Mouse (Mus musculus) liver, embryonic 16.5 days (tissue): Measurements from ENCODE around the gene Il20rb. TPM values are rescaled to one million over a fixed set of nuclear protein-coding genes. Genes with fewer than 3 reads are reported as not detected.

Experiments used
- ATAC-seq: fragments of 200-750 bp; cut with Nextera tagmentation; 2 replicates; pipeline ENCODE4 v1.8.0; 2017; ENCODE audit warnings: low read depth, mild to moderate bottlenecking, moderate number of reproducible peaks, moderate library complexity
- H3K27ac ChIP-seq: fragments of 300-500 bp; sonication (generic); 2 replicates; pipeline ENCODE4 v1.5.1; 2014; ENCODE audit warnings: mild to moderate bottlenecking, low read length
- H3K27me3 ChIP-seq: fragments of 300-500 bp; sonication (generic); 2 replicates; pipeline ENCODE4 v1.6.1; 2014; ENCODE audit warnings: low read depth, low read length, mixed read lengths; ENCODE audit not compliant: control insufficient read depth, insufficient read depth
- H3K36me3 ChIP-seq: fragments of 300-500 bp; sonication (generic); 2 replicates; pipeline ENCODE4 v1.6.1; 2014; ENCODE audit warnings: mild to moderate bottlenecking; ENCODE audit not compliant: control insufficient read depth, insufficient read depth
- H3K4me1 ChIP-seq: fragments of 300-500 bp; sonication (generic); 2 replicates; pipeline ENCODE4 v1.6.1; 2014; ENCODE audit warnings: low read depth, low read length, mixed read lengths; ENCODE audit not compliant: control insufficient read depth
- H3K4me2 ChIP-seq: fragments of 300-500 bp; sonication (generic); 2 replicates; pipeline ENCODE4 v1.6.1; 2014; ENCODE audit warnings: low read depth, low read length, mixed read lengths
- H3K4me3 ChIP-seq: fragments of 300-500 bp; sonication (generic); 2 replicates; pipeline ENCODE4 v1.5.1; 2014; ENCODE audit warnings: low read depth, mild to moderate bottlenecking, low read length
- H3K9ac ChIP-seq: fragments of 300-500 bp; sonication (generic); 2 replicates; pipeline ENCODE4 v1.6.1; 2014; ENCODE audit warnings: low read depth, low read length
- H3K9me3 ChIP-seq: fragments of 300-500 bp; sonication (generic); replicated peaks from 2 replicates; pipeline ENCODE4 v1.6.1; 2016; ENCODE audit warnings: low read length; ENCODE audit not compliant: control insufficient read depth
- WGBS: fragments of 180-500 bp; shearing (Covaris S2); extraction: QIAGEN DNeasy Blood & Tissue Kit; methylation state at CpG from one replicate; pipeline ENCODE4 v1.1.7; 2014; ENCODE audit not compliant: insufficient replicate concordance; 5-methylcytosine and 5-hydroxymethylcytosine counted together
- polyA plus RNA-seq: library from polyadenylated mRNA; unstranded; fragments of >200 nt; fragmentation: Nextera tagmentation; extraction: Ambion mirVana; gene quantifications from 2 replicates; pipeline ENCODE4 v1.2.1, GENCODE M21; 2015

Gene Il20rb
- polyA plus RNA-seq, 1 experiment from 2014 or later: 0.24 TPM

DNA sequence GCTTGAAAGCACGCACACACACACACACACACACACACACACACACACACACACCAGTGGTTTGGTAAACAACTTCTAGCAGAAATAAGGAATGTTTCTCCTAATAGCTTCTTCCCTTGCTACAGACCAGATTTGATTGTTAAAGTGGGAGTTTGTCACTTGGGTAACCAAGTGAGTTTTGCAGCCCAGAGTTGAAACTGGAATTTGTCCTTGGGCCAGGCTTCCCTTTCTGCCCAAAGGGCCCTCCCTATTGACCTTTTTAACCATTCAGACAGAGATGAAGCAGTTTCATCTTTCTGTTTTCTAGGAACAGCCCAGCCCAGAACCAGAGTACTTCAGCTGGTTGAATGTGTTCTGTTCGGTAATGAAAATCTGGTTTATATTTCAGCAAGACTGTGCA lies 55.7 kb downstream of the Il20rb start:
- Histone ChIP-seq H3K27ac (no peak overlapping the region), H3K4me2 (no peak overlapping the region)
- 65% methylated on average over 2 of the region's 2 CpGs for WGBS

DNA sequence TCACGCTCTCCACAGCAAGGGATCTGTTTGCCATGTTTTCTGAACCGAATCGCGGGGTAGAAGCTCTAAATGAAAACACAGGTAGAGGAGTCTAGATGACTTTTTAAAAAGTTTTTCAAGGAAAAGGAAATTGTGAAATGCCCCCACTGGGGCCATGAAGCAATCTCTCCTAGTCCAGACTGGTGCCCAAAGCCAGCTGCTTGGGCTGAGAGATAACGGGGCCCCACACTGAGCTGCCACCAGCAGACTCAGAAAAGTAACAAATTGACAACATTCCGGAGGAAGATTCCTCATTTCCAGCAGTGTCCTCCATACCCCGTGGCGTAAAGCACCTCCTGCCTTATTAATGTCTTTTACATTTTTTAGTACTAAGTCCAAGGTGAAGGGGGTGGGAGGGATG lies 66.9 kb downstream of the Il20rb start:
- no peaks in the 10 kb centered on the region for H3K4me1 ChIP-seq
- no peak overlapping the region for H3K4me2 ChIP-seq
- no peaks in the 10 kb centered on the region for H3K9me3 ChIP-seq
- no peak overlapping the region for H3K9ac ChIP-seq
- no peaks in the 10 kb centered on the region for H3K27me3 ChIP-seq
- 51% methylated on average over 8 of the region's 8 CpGs for WGBS
- H3K36me3 ChIP-seq: no peaks in the 10 kb centered on the region
- no peak overlapping the region for H3K4me3 ChIP-seq
- ATAC-seq: no peak
- H3K27ac ChIP-seq: no peak overlapping the region

More for the DNA sequence above, 55.7 kb downstream of the Il20rb start:
- H3K27me3 ChIP-seq: no peaks in the 10 kb centered on the region
- H3K9me3 ChIP-seq: no peaks in the 10 kb centered on the region
- no peak overlapping the region for H3K9ac ChIP-seq
- no peak overlapping the region for H3K4me3 ChIP-seq
- H3K36me3 ChIP-seq: no peaks in the 10 kb centered on the region
- no peak for ATAC-seq
- H3K4me1 ChIP-seq: no peaks in the 10 kb centered on the region

DNA sequence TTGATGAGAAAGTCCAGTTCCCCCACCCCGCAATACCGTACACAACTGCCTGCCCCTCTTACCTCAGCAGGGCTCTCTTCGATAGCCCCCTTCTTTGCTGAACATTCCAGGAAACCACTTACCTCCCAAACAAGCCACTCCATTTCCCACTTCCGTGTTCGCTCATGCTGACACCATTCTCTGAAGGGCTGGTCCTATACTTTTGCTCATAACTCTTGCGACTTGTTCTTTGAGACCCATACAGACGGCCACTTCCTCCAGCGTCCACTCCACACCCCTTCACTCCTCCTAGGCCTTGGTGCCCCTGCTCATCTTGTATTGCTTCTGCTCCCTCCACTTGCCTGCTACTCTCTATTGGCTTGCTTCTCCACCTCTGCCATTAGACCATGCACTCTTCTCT lies 67.5 kb downstream of the Il20rb start:
- Histone ChIP-seq H3K9ac (no peak overlapping the region), H3K36me3 (no peaks in the 10 kb centered on the region), H3K4me1 (no peaks in the 10 kb centered on the region), H3K4me2 (no peak overlapping the region), H3K27me3 (no peaks in the 10 kb centered on the region), H3K4me3 (no peak overlapping the region), H3K27ac (no peak overlapping the region), H3K9me3 (no peaks in the 10 kb centered on the region)
- ATAC-seq: no peak
- WGBS: 36% methylated on average over 8 of the region's 8 CpGs

DNA sequence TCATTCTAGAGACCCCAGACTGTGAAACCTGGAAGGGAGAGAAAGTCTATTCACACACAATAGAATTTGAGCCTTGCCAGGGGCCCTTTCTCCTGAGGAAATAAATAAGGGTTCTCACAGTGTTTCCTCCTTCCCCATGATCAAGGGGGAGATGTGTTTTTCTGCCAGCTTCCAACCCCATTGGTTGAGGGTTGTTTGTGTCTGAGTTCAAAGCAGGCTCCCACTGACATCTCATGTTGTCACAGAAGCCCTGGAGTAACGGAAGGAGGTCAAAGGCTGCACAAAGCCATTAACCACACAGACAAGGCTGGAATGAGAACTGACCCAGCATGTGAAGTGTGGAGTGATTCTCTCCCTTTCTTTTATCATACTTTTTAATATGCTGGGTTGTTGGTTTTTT lies 69.8 kb downstream of the Il20rb start:
- no peaks in the 10 kb centered on the region for H3K4me1 ChIP-seq
- H3K9me3 ChIP-seq: no peaks in the 10 kb centered on the region
- no peak for ATAC-seq
- H3K4me3 ChIP-seq: no peak overlapping the region
- H3K36me3 ChIP-seq: no peaks in the 10 kb centered on the region
- WGBS: 54% methylated on average over 1 of the region's 1 CpGs
- H3K4me2 ChIP-seq: no peak overlapping the region
- H3K27me3 ChIP-seq: no peaks in the 10 kb centered on the region
- H3K9ac ChIP-seq: no peak overlapping the region
- H3K27ac ChIP-seq: no peak overlapping the region

DNA sequence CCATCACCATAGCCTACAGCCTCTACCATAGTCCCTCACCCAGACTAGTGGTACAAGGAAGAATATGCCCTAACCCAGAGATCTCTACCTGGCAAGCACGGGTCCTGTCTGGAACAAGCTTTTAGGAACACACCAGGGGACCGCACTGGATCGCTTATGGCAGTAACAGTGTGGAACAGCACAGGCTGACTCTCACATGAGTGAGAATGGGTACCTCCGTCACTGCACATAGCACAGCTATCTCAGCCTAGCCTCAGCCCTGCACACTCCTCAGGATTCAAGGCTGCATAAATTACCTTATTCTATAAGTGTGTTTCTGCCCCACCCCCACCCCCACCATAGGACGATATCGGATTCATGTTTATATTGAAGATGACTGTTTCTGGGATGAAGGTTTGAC lies 70.3 kb downstream of the Il20rb start:
- no peak for ATAC-seq
- Histone ChIP-seq H3K9ac (no peak overlapping the region), H3K27ac (no peak overlapping the region), H3K27me3 (no peaks in the 10 kb centered on the region), H3K4me3 (no peak overlapping the region), H3K9me3 (no peaks in the 10 kb centered on the region), H3K4me2 (no peak overlapping the region), H3K4me1 (no peaks in the 10 kb centered on the region), H3K36me3 (no peaks in the 10 kb centered on the region)
- 65% methylated on average over 6 of the region's 6 CpGs for WGBS

DNA sequence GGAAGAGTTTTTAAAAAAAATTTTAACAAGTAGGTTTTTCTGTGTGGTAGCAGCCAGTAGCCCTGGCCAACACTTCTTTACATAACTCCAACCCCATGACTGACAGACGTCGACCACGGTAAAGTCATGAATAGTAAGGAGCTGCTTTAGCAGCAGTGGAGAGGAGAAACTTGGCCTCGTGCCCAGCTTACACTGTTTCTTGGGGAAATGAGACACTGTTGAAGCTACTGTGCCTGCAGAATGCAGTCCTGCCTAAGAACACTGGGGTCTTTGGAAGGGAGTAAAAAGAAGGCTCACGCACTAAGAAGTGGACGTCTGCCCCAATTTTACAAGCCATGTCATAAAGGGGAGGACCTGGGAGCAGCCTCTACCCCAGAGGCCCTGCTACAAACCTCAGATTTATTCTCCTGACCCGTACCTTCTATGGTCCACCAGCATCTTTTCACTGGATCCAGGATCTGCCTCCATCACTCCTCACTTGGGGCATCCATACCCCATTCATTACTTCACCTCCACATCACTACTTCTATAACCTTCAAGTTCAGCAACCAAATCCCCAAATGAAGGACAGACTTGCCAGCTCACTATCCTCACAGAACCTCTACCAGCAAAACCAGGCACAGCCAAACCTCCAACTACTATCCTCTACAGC lies 71.1 kb downstream of the Il20rb start:
- no peaks in the 10 kb centered on the region for H3K36me3 ChIP-seq
- H3K4me1 ChIP-seq: no peaks in the 10 kb centered on the region
- no peak for ATAC-seq
- H3K4me3 ChIP-seq: no peak overlapping the region
- H3K9ac ChIP-seq: no peak overlapping the region
- 49% methylated on average over 7 of the region's 7 CpGs for WGBS
- no peak overlapping the region for H3K4me2 ChIP-seq
- no peaks in the 10 kb centered on the region for H3K27me3 ChIP-seq
- H3K9me3 ChIP-seq: no peaks in the 10 kb centered on the region
- H3K27ac ChIP-seq: no peak overlapping the region

Other genes starting within 250 kb of the Il20rb start
- 22.1 and 23.4 TPM in 2 replicates for gene Nck1, start 59.3 kb upstream of the Il20rb start, polyA plus RNA-seq
- 1.4 and 1.6 TPM in 2 replicates for gene Slc35g2, start 84.3 kb upstream of the Il20rb start, polyA plus RNA-seq
- gene Stag1, start 111.0 kb upstream of the Il20rb start, polyA plus RNA-seq: 13.9 and 15.1 TPM in 2 replicates